Mouse (Mus musculus) thymus, postnatal 25 days (tissue): ENCODE measurements around the gene Cd69.

Experiments used
- DNase-seq: peaks from one replicate; pipeline ENCODE4 v3.0.0; 2022

Cd69 gene

DNA sequence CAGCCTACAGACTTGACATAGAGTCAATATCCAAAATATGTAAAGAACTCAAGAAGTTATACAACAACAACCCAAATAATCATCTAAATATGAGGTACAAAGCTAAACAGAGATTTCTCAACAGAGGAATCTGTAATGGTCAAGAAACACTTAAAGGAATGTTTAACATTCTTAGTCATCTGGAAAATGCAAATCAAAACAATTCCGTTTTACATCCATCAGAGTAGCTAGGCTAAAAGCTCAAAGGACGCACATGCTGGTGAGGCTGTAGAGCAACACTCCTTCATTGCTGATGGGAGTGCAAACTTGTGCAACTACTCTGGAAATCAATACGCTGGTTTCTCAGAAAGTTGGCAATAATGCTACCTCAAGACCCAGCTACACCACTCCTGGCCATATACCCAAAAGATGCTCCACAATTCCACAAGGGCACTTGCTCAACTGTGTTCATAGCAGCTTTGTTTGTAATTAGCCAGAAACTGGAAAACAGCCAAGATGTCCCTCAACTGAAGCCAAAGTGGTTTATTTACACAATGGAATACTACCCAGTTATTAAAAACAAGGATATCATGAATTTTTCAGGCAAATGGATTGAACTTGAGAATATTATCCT lies 52.9 kb downstream of the Cd69 start:
- DNase-seq, result no peak

DNA sequence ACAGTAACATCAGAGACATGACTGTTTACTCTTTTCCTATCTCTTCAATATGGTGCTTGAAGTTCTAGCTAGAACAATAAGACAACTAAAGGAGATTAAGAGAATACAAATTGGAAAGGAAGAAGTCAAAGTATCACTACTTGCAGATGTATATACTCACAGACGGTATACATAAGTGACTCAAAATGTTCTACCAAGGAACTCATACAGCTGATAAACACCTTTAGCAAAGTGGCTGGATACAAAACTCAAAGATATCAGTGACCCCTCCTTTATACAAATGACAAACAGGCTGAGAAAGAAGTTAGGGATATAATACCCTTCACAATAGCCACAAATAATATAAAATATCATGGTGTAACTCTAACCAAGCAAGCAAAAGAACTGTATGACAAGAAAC lies 54.2 kb downstream of the Cd69 start:
- no peak for DNase-seq

DNA sequence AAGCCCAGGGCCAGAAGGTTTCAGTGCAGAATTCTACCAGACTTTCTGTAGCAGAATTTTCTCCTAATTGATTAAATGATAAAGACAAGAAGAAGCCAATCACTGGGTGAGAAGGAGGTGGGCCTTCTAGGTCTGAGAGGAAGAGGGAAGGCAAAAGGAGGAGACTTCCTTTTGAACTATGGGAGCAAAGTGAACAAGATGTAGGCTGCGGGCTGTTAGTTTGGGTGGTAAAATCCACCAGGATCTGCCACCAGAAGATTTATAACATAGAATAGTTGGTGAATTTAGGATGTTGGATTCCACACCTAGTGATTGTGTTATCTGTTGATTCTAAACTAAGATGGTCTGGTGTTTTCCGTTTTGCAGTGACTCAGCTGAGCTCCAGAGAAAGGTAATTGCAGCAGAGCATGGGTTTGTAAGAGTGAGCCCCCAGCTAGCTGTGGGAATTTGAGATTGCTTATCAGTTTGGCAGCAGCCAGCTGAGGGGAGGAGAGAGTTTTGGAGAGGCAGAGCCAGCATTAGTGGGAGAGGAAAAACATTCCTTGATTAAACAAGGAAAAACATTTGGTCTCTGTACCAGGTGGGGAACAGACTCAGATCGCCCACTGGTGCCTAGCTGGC lies 55.2 kb downstream of the Cd69 start:
- DNase-seq, result no peak

DNA sequence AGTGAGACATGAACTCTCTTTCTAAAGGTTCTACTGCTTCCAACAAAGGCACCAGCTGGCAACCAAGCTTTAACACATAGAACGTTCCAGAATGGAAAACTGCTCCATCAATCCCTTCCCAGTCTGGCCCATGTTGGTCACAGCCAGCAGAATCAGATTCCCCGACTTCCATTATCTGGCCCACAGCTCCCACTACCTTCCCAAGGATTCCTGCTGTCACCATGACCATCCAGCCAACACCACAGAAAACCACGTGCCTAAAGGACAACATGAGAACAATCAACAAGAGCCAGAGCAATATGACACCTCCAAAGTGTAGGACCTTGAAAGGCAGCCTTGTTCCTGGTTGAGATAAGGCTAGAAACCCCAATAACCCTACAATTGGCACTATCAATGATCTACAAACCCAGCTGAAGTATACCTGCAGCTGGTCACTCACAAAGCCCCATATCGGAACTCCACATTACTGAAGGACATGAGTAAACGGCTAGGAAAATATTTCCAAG lies 57.0 kb downstream of the Cd69 start:
- no peak for DNase-seq
